Mouse (Mus musculus): ENCODE data around the gene Jag2. TPM values are rescaled to one million over a fixed set of nuclear protein-coding genes. Genes with fewer than 3 reads are reported as not detected.

The Jag2 gene
- polyA plus RNA-seq, 1 experiment from 2014 or later, result 2.2 TPM

- no peak overlapping the region for H3K27ac ChIP-seq (ENCODE audit: low read length)
- H3K4me3 ChIP-seq (ENCODE audit: low read length), result no peak overlapping the region
- no peaks in the 10 kb centered on the region for H3K36me3 ChIP-seq (ENCODE audit: insufficient read depth, low read length)
- peaks cover 29% of the 10 kb centered on the region for H3K4me1 ChIP-seq (ENCODE audit: insufficient read depth, low read length)
- no peak for ATAC-seq (ENCODE audit: low FRiP score, low TSS enrichment)
- H3K9me3 ChIP-seq (ENCODE audit: low read length), result no peaks in the 10 kb centered on the region
- H3K4me2 ChIP-seq (replicated peaks; ENCODE audit: low read depth, low read length), result 0 out of 2 replicates have a peak overlapping the region, but pooled peaks have one; percentile 1
- peaks cover 56% of the 10 kb centered on the region for H3K27me3 ChIP-seq (ENCODE audit: insufficient read depth, low read length)
- 52% methylated on average over 14 of the region's 14 CpGs for WGBS
- H3K9ac ChIP-seq (replicated peaks; ENCODE audit: low read length), result no peak overlapping the region
These were observed 2.3 kb downstream of the Jag2 start for GRCm38 (mm10) chr12:112927265-112927664.

GRCm38 (mm10) chr12:112925950-112926349, 3.6 kb downstream of the Jag2 start:
- no peak overlapping the region for H3K4me3 ChIP-seq (ENCODE audit: low read length)
- H3K9ac ChIP-seq (replicated peaks; ENCODE audit: low read length), result no peak overlapping the region
- H3K9me3 ChIP-seq (ENCODE audit: low read length), result no peaks in the 10 kb centered on the region
- no peak for ATAC-seq (ENCODE audit: low FRiP score, low TSS enrichment)
- no peak overlapping the region for H3K27ac ChIP-seq (ENCODE audit: low read length)
- peaks cover 48% of the 10 kb centered on the region for H3K27me3 ChIP-seq (ENCODE audit: insufficient read depth, low read length)
- peaks cover 28% of the 10 kb centered on the region; the same call in 1 of the 2 replicates for H3K4me1 ChIP-seq (ENCODE audit: insufficient read depth, low read length)
- H3K4me2 ChIP-seq (replicated peaks; ENCODE audit: low read depth, low read length), result no peak overlapping the region
- no peaks in the 10 kb centered on the region for H3K36me3 ChIP-seq (ENCODE audit: insufficient read depth, low read length)
- 92% methylated on average over 6 of the region's 6 CpGs for WGBS

- Histone ChIP-seq H3K4me2 (replicated peaks; ENCODE audit: low read depth, low read length) (no peak overlapping the region), H3K27ac (ENCODE audit: low read length) (no peak overlapping the region), H3K36me3 (ENCODE audit: insufficient read depth, low read length) (no peaks in the 10 kb centered on the region), H3K27me3 (ENCODE audit: insufficient read depth, low read length) (peaks cover 14% of the 10 kb centered on the region), H3K4me1 (ENCODE audit: insufficient read depth, low read length) (peaks cover 8% of the 10 kb centered on the region; the same call in 1 of the 2 replicates), H3K9me3 (ENCODE audit: low read length) (no peaks in the 10 kb centered on the region), H3K9ac (replicated peaks; ENCODE audit: low read length) (no peak overlapping the region), H3K4me3 (ENCODE audit: low read length) (no peak overlapping the region)
- ATAC-seq (ENCODE audit: low FRiP score, low TSS enrichment), result no peak
- 27% methylated on average over 3 of the region's 3 CpGs for WGBS
These were observed 7.0 kb downstream of the Jag2 start for GRCm38 (mm10) chr12:112922541-112922940.

- Histone ChIP-seq H3K4me2 (replicated peaks; ENCODE audit: low read depth, low read length) (no peak overlapping the region), H3K27ac (ENCODE audit: low read length) (no peak overlapping the region), H3K4me1 (ENCODE audit: insufficient read depth, low read length) (0 out of 2 replicates have a peak, but pooled peaks cover 7% of the 10 kb centered on the region), H3K36me3 (ENCODE audit: insufficient read depth, low read length) (no peaks in the 10 kb centered on the region), H3K9ac (replicated peaks; ENCODE audit: low read length) (no peak overlapping the region), H3K27me3 (ENCODE audit: insufficient read depth, low read length) (peaks cover 10% of the 10 kb centered on the region), H3K9me3 (ENCODE audit: low read length) (no peaks in the 10 kb centered on the region), H3K4me3 (ENCODE audit: low read length) (no peak overlapping the region)
- WGBS, result 84% methylated on average over 12 of the region's 12 CpGs
- ATAC-seq (ENCODE audit: low FRiP score, low TSS enrichment), result no peak
These were observed 8.1 kb downstream of the Jag2 start for GRCm38 (mm10) chr12:112921518-112921917.

- Histone ChIP-seq H3K4me3 (ENCODE audit: low read length) (no peak overlapping the region), H3K36me3 (ENCODE audit: insufficient read depth, low read length) (no peaks in the 10 kb centered on the region), H3K4me1 (ENCODE audit: insufficient read depth, low read length) (0 out of 2 replicates have a peak, but pooled peaks cover 7% of the 10 kb centered on the region), H3K27me3 (ENCODE audit: insufficient read depth, low read length) (no peaks in the 10 kb centered on the region), H3K27ac (ENCODE audit: low read length) (no peak overlapping the region), H3K9ac (replicated peaks; ENCODE audit: low read length) (0 out of 2 replicates have a peak overlapping the region, but pooled peaks have one; percentile 7), H3K4me2 (replicated peaks; ENCODE audit: low read depth, low read length) (no peak overlapping the region), H3K9me3 (ENCODE audit: low read length) (no peaks in the 10 kb centered on the region)
- 35% methylated on average over 8 of the region's 8 CpGs for WGBS
- no peak for ATAC-seq (ENCODE audit: low FRiP score, low TSS enrichment)
These were observed 11.7 kb downstream of the Jag2 start for GRCm38 (mm10) chr12:112917906-112918305.

- ATAC-seq (ENCODE audit: low FRiP score, low TSS enrichment), result no peak
- Histone ChIP-seq H3K27ac (ENCODE audit: low read length) (no peak overlapping the region), H3K4me2 (replicated peaks; ENCODE audit: low read depth, low read length) (no peak overlapping the region), H3K4me3 (ENCODE audit: low read length) (no peak overlapping the region), H3K9ac (replicated peaks; ENCODE audit: low read length) (0 out of 2 replicates have a peak overlapping the region, but pooled peaks have one; percentile 7), H3K27me3 (ENCODE audit: insufficient read depth, low read length) (no peaks in the 10 kb centered on the region), H3K4me1 (ENCODE audit: insufficient read depth, low read length) (0 out of 2 replicates have a peak, but pooled peaks cover 7% of the 10 kb centered on the region), H3K9me3 (ENCODE audit: low read length) (no peaks in the 10 kb centered on the region), H3K36me3 (ENCODE audit: insufficient read depth, low read length) (no peaks in the 10 kb centered on the region)
- WGBS, result 79% methylated on average over 11 of the region's 11 CpGs
These were observed 12.1 kb downstream of the Jag2 start for GRCm38 (mm10) chr12:112917486-112917885.

- H3K9me3 ChIP-seq (ENCODE audit: low read length), result no peaks in the 10 kb centered on the region
- 0 out of 2 replicates have a peak, but pooled peaks cover 7% of the 10 kb centered on the region for H3K4me1 ChIP-seq (ENCODE audit: insufficient read depth, low read length)
- no peak for ATAC-seq (ENCODE audit: low FRiP score, low TSS enrichment)
- no peaks in the 10 kb centered on the region for H3K36me3 ChIP-seq (ENCODE audit: insufficient read depth, low read length)
- H3K27ac ChIP-seq (ENCODE audit: low read length), result no peak overlapping the region
- H3K27me3 ChIP-seq (ENCODE audit: insufficient read depth, low read length), result no peaks in the 10 kb centered on the region
- WGBS, result 81% methylated on average over 16 of the region's 16 CpGs
- no peak overlapping the region for H3K4me3 ChIP-seq (ENCODE audit: low read length)
- no peak overlapping the region for H3K9ac ChIP-seq (replicated peaks; ENCODE audit: low read length)
- no peak overlapping the region for H3K4me2 ChIP-seq (replicated peaks; ENCODE audit: low read depth, low read length)
These were observed 12.7 kb downstream of the Jag2 start for GRCm38 (mm10) chr12:112916698-112917400.

GRCm38 (mm10) chr12:112915587-112915986, 14.0 kb downstream of the Jag2 start:
- H3K27me3 ChIP-seq (ENCODE audit: insufficient read depth, low read length), result no peaks in the 10 kb centered on the region
- 0 out of 2 replicates have a peak, but pooled peaks cover 7% of the 10 kb centered on the region for H3K4me1 ChIP-seq (ENCODE audit: insufficient read depth, low read length)
- no peak for ATAC-seq (ENCODE audit: low FRiP score, low TSS enrichment)
- H3K4me2 ChIP-seq (replicated peaks; ENCODE audit: low read depth, low read length), result no peak overlapping the region
- H3K9me3 ChIP-seq (ENCODE audit: low read length), result no peaks in the 10 kb centered on the region
- WGBS, result 73% methylated on average over 13 of the region's 13 CpGs
- no peak overlapping the region for H3K27ac ChIP-seq (ENCODE audit: low read length)
- no peak overlapping the region; the same call in 1 of the 2 replicates for H3K9ac ChIP-seq (replicated peaks; ENCODE audit: low read length)
- no peaks in the 10 kb centered on the region for H3K36me3 ChIP-seq (ENCODE audit: insufficient read depth, low read length)
- no peak overlapping the region for H3K4me3 ChIP-seq (ENCODE audit: low read length)

- Histone ChIP-seq H3K9me3 (ENCODE audit: low read length) (no peaks in the 10 kb centered on the region), H3K4me1 (ENCODE audit: insufficient read depth, low read length) (0 out of 2 replicates have a peak, but pooled peaks cover 7% of the 10 kb centered on the region), H3K36me3 (ENCODE audit: insufficient read depth, low read length) (no peaks in the 10 kb centered on the region), H3K27ac (ENCODE audit: low read length) (no peak overlapping the region), H3K4me2 (replicated peaks; ENCODE audit: low read depth, low read length) (no peak overlapping the region), H3K27me3 (ENCODE audit: insufficient read depth, low read length) (no peaks in the 10 kb centered on the region), H3K4me3 (ENCODE audit: low read length) (no peak overlapping the region), H3K9ac (replicated peaks; ENCODE audit: low read length) (no peak overlapping the region)
- 63% methylated on average over 11 of the region's 11 CpGs for WGBS
- no peak for ATAC-seq (ENCODE audit: low FRiP score, low TSS enrichment)
These were observed 15.0 kb downstream of the Jag2 start for GRCm38 (mm10) chr12:112914527-112914926.
